Mouse (Mus musculus) neural tube, embryonic 14.5 days (tissue): ENCODE measurements around the gene Galnt10. TPM values are rescaled to one million over a fixed set of nuclear protein-coding genes. Genes with fewer than 3 reads are reported as not detected.

Source experiments
- ATAC-seq: fragments of 200-750 bp; cut with Nextera tagmentation; 2 replicates; pipeline ENCODE4 v1.8.0; 2017; ENCODE audit warnings: low read depth, mild to moderate bottlenecking, moderate TSS enrichment, moderate library complexity
- H3K27ac ChIP-seq: fragments of 300-500 bp; sonication (generic); 2 replicates; pipeline ENCODE4 v1.5.1; 2014; ENCODE audit warnings: low read depth, mild to moderate bottlenecking, control low read depth, low read length, moderate library complexity, mixed read lengths
- H3K27me3 ChIP-seq: fragments of 300-500 bp; sonication (generic); 2 replicates; pipeline ENCODE4 v1.6.1; 2014; ENCODE audit warnings: low read length; ENCODE audit not compliant: control insufficient read depth, insufficient read depth
- H3K36me3 ChIP-seq: fragments of 300-500 bp; sonication (generic); 2 replicates; pipeline ENCODE4 v1.6.1; 2014; ENCODE audit warnings: low read length, mixed read lengths; ENCODE audit not compliant: control insufficient read depth, insufficient read depth
- H3K4me1 ChIP-seq: fragments of 300-500 bp; sonication (generic); 2 replicates; pipeline ENCODE4 v1.6.1; 2014; ENCODE audit warnings: low read length; ENCODE audit not compliant: control insufficient read depth, insufficient read depth
- H3K4me2 ChIP-seq: fragments of 300-500 bp; sonication (generic); 2 replicates; pipeline ENCODE4 v1.6.1; 2014; ENCODE audit warnings: mild to moderate bottlenecking, low read depth, low read length, control low read depth
- H3K4me3 ChIP-seq: fragments of 300-500 bp; sonication (generic); 2 replicates; pipeline ENCODE4 v1.5.1; 2014; ENCODE audit warnings: low read depth, low read length, control low read depth, mixed read lengths
- H3K9ac ChIP-seq: fragments of 300-500 bp; sonication (generic); replicated peaks from 2 replicates; pipeline ENCODE4 v1.6.1; 2014; ENCODE audit warnings: low read depth, mild to moderate bottlenecking, control low read depth, low read length, mixed read lengths
- H3K9me3 ChIP-seq: fragments of 300-500 bp; sonication (generic); 2 replicates; pipeline ENCODE4 v1.6.1; 2016; ENCODE audit warnings: low read length; ENCODE audit not compliant: control insufficient read depth
- WGBS: fragments of 180-500 bp; shearing (Covaris S2); extraction: QIAGEN DNeasy Blood & Tissue Kit; methylation state at CpG from one replicate; pipeline ENCODE4 v1.1.7; 2014; 5-methylcytosine and 5-hydroxymethylcytosine counted together
- polyA plus RNA-seq: library from polyadenylated mRNA; unstranded; fragments of >200 nt; fragmentation: Nextera tagmentation; extraction: Ambion mirVana; gene quantifications from 2 replicates; pipeline ENCODE4 v1.2.1, GENCODE M21; 2014

Gene Galnt10
- polyA plus RNA-seq, 1 experiment from 2014 or later: 4.5 TPM

DNA sequence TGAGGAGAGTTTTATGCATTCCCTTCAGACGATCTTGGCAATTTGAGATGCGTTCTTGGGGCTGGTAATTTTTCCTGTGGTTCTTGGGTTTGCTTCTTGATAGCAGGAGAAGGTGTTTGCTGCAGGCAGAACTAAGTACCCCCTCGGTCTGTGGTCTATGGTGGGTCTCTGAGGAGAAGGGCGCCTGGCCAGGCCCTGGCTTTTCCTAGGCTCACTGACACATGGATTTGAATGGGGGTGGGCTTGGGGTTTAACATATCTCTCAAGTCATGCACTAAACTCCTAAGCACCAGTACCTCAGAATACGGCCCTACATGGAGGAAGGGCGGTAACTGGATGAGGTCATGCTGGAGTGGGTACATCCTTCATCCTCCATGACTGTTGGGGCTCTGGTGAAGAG lies 13.5 kb downstream of the Galnt10 start:
- ATAC-seq: no peak
- H3K27ac ChIP-seq: no peak overlapping the region
- 94% methylated on average over 6 of the region's 6 CpGs for WGBS

DNA sequence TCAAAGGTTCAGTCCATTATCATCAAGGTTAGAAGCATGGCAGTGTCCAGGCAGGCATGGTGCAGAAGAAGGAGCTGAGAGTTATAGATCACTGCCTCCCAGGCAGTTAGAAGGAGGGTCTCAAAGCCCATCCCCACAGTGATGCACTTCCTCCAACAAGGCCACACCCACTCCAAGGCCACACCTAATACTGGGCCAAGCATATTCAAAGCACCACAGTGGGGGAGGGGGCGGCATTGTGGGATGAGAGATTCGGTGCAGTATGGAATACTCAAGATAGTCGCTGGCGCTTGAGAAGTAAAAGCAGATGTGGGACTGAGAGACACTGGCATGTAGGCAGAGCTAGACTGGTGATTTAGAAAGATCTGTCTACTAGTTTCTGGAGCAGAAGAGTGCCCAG lies 14.9 kb downstream of the Galnt10 start:
- 97% methylated on average over 4 of the region's 4 CpGs for WGBS
- no peak overlapping the region for H3K4me3 ChIP-seq

More for the DNA sequence above, 13.5 kb downstream of the Galnt10 start:
- Histone ChIP-seq H3K4me2 (no peak overlapping the region), H3K4me1 (0 out of 2 replicates have a peak, but pooled peaks cover 6% of the 10 kb centered on the region), H3K36me3 (no peaks in the 10 kb centered on the region), H3K27me3 (no peaks in the 10 kb centered on the region), H3K4me3 (no peak overlapping the region), H3K9me3 (no peaks in the 10 kb centered on the region), H3K9ac (no peak overlapping the region)

DNA sequence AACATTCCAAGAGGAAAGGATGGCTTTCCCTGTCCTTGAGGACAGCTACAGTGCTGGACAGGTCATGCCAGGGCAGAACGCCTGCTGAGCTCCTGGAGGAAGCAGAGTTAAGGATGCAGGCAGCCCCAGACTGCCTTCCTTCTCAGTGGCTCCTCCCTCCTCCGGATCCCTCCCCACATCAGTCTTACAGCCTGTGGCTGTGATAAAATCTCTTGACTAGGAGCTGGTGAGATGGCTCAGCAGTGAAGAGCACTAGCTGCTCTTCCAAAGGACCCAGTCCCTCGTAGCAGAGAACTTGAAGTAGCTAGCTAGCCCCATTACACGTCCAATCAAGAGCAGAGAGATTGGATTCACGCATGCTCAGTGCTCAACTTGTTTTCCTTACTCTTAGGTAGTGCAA lies 15.6 kb downstream of the Galnt10 start:
- Histone ChIP-seq H3K9me3 (no peaks in the 10 kb centered on the region), H3K4me1 (0 out of 2 replicates have a peak, but pooled peaks cover 6% of the 10 kb centered on the region), H3K36me3 (no peaks in the 10 kb centered on the region), H3K4me2 (no peak overlapping the region), H3K4me3 (no peak overlapping the region), H3K27me3 (no peaks in the 10 kb centered on the region), H3K27ac (no peak overlapping the region), H3K9ac (no peak overlapping the region)
- no peak for ATAC-seq
- 72% methylated on average over 5 of the region's 5 CpGs for WGBS

More for the DNA sequence above, 14.9 kb downstream of the Galnt10 start:
- Histone ChIP-seq H3K4me2 (no peak overlapping the region), H3K27ac (no peak overlapping the region), H3K27me3 (no peaks in the 10 kb centered on the region), H3K9me3 (no peaks in the 10 kb centered on the region), H3K9ac (no peak overlapping the region), H3K36me3 (no peaks in the 10 kb centered on the region), H3K4me1 (0 out of 2 replicates have a peak, but pooled peaks cover 6% of the 10 kb centered on the region)
- ATAC-seq: no peak

DNA sequence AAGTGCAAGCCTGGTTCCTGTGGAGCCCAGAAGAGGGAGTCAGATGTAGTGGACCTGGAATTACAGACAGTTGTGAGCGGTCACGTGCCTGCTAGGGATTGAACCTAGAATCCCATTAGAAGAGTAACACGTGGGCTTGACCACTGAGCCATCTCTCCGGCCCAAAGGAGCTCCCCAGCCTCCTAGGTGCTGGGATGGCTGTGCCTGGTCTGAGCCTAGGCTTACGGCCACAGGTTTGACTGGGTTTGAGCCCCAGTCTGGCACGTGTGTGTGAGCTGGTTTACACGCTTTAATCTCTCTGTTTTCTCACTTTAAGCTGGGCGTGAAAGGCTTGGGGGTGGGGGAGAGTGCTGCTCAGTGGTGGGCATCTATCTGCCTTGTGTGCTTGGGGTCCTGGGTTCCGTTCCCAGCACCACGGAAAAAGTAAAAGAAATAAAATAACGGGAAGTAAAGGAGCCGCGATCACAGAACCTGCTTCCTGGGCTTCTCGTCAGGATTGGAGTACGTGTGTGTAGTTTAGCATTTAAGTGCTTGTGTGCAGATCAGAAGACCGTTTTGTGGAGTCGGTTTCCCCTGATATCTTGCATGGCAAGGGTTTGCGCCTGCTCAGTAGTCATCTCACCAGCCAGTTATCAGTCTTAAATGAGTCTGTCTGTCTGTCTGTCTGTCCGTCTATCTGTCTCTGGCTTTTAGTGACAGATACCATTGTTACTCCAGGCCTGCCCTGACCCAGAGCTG lies 16.4 kb downstream of the Galnt10 start:
- no peaks in the 10 kb centered on the region for H3K36me3 ChIP-seq
- WGBS: 92% methylated on average over 19 of the region's 19 CpGs
- H3K4me3 ChIP-seq: no peak overlapping the region
- H3K27ac ChIP-seq: no peak overlapping the region
- H3K9me3 ChIP-seq: no peaks in the 10 kb centered on the region
- H3K4me2 ChIP-seq: no peak overlapping the region
- no peak for ATAC-seq
- no peaks in the 10 kb centered on the region for H3K27me3 ChIP-seq
- H3K9ac ChIP-seq: no peak overlapping the region
- H3K4me1 ChIP-seq: 0 out of 2 replicates have a peak, but pooled peaks cover 4% of the 10 kb centered on the region

DNA sequence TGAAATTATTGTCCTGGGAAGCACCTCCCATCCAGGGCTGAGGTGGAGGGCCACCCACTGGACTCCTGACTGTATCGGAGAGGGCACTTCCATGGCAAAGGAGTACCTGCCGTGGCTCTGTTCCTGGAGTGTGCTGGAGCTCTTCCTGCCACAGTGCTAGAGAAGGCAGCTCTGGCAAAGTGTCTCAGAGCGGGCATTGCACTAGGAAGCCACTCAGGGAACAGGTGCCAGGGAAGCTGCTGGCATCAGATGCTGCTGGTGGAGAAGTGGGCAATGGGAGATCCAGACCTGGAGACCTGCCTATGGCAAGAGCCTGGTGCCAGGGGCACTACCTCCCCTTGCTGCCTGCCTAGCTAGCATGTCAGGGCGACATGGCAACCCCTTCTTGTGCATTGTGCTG lies 17.0 kb downstream of the Galnt10 start:
- Histone ChIP-seq H3K27ac (no peak overlapping the region), H3K27me3 (no peaks in the 10 kb centered on the region), H3K9me3 (no peaks in the 10 kb centered on the region), H3K4me2 (no peak overlapping the region), H3K36me3 (no peaks in the 10 kb centered on the region), H3K9ac (no peak overlapping the region), H3K4me1 (no peaks in the 10 kb centered on the region), H3K4me3 (no peak overlapping the region)
- no peak for ATAC-seq
- 83% methylated on average over 4 of the region's 4 CpGs for WGBS

DNA sequence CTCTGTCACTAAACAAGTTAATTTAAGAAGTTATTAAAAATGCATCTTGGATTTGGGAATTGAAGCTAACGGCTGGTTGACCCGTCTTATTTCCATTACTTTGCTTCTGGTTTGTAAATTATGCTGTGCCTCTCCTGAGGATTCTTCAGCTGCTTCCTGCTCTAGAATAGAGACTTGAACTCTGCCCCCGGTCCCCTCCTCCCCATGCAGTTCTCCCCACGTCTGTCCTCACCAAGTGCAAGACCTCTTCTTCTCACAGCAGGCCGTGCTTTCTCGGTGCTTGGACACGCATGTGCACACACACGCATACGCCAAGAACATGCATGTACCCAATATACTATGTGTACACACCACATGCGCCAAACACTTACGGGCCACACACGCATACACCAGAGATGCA lies 18.0 kb downstream of the Galnt10 start:
- Histone ChIP-seq H3K4me3 (no peak overlapping the region), H3K9ac (no peak overlapping the region), H3K27ac (no peak overlapping the region), H3K36me3 (no peaks in the 10 kb centered on the region), H3K4me2 (no peak overlapping the region), H3K9me3 (no peaks in the 10 kb centered on the region), H3K27me3 (no peaks in the 10 kb centered on the region), H3K4me1 (no peaks in the 10 kb centered on the region)
- no peak for ATAC-seq
- WGBS: 77% methylated on average over 12 of the region's 12 CpGs

DNA sequence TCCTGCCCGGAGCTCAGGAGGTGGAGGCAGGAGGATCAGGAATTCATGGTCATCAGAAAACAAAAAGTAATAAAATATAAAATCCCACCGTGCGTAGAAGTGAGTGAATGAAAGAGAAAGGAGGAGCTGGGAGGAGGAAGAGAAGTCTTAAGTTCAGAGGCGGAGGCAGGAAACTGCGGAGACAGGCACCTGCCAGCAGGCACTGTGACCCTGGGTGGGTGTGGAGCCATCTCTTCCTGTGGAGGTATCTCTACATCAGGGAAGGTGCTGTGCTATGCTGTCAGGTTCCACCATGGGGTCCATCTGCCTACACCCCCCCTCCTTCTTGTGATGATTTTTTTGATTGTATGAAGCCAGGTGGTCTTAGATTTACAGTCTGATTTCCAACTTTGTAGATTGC lies 19.5 kb downstream of the Galnt10 start:
- WGBS: 80% methylated on average over 5 of the region's 5 CpGs
- Histone ChIP-seq H3K27ac (no peak overlapping the region), H3K4me2 (no peak overlapping the region), H3K4me3 (no peak overlapping the region), H3K9me3 (no peaks in the 10 kb centered on the region), H3K4me1 (no peaks in the 10 kb centered on the region), H3K9ac (no peak overlapping the region), H3K36me3 (no peaks in the 10 kb centered on the region), H3K27me3 (no peaks in the 10 kb centered on the region)
- no peak for ATAC-seq

DNA sequence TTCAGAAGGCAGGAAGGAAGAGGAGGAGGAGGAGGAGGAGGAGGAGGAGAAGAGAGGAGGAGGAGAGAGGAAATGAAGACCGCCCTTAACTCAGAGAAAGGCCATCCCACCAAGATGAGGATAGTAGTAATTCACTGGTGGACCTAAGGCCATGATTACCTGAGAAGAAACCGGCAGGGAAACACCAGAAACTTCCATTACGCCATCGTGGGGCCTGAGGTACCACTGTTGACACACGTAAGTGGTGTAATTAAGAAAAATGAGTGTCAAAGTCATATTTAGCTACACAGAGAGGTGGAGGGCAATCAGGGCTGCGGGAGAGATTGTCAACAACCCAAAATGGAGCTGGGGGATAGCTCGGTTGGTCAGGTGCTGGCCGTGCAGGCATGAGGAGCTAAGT lies 23.0 kb downstream of the Galnt10 start:
- 96% methylated on average over 8 of the region's 8 CpGs for WGBS
- no peak overlapping the region for H3K27ac ChIP-seq
- no peaks in the 10 kb centered on the region for H3K27me3 ChIP-seq
- no peaks in the 10 kb centered on the region for H3K36me3 ChIP-seq
- no peak overlapping the region for H3K9ac ChIP-seq
- no peak overlapping the region for H3K4me3 ChIP-seq
- H3K4me1 ChIP-seq: no peaks in the 10 kb centered on the region
- ATAC-seq: no peak
- H3K4me2 ChIP-seq: no peak overlapping the region
- no peaks in the 10 kb centered on the region for H3K9me3 ChIP-seq

DNA sequence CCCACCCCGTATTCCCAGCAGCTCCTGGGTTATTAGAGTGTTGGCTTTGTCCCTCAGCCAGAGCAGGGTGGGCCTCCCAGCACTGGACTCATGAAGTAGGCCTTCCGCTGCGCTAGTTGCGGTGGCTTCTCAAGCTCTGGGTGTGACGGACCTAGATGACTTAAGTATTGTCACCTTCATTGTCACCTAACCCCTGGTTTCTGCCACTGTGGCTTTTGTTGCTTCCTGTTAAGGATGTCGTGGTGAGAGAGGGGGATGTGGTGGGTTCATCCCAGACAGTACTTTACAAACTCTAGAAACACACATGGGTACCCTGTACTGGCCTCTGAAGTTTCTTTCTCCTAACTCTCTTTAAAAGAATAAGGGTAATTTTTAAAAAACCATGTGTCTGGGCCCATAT lies 24.3 kb downstream of the Galnt10 start:
- H3K9me3 ChIP-seq: no peaks in the 10 kb centered on the region
- H3K27ac ChIP-seq: no peak overlapping the region
- 72% methylated on average over 6 of the region's 6 CpGs for WGBS
- no peak overlapping the region for H3K4me3 ChIP-seq
- no peaks in the 10 kb centered on the region for H3K27me3 ChIP-seq
- no peaks in the 10 kb centered on the region for H3K36me3 ChIP-seq
- no peak for ATAC-seq
- H3K9ac ChIP-seq: no peak overlapping the region
- no peak overlapping the region for H3K4me2 ChIP-seq
- H3K4me1 ChIP-seq: no peaks in the 10 kb centered on the region
